Mouse (Mus musculus): ENCODE results near the gene Eif2ak4.

Eif2ak4 gene

GRCm38 (mm10) chr2:118391201-118391600 lies 2.8 kb downstream of the Eif2ak4 start:
- CTCF ChIA-PET = interaction anchor here in 1 of 4 experiments (0.5 kb wide), 1 partner anchor 313 kb away, joined by 4 read pairs; no protein-coding TSS in a partner anchor
- POLR2A ChIA-PET = no interaction called here

- ChIA-PET POLR2A (interaction anchor here in 2 of 4 experiments (0.6 to 3.0 kb wide), 4 partner anchors 10 to 606 kb away, joined by 3 to 17 read pairs (median 6); partner anchors contain the start of gene Eif2ak4 (in 2 of the 2)), CTCF (no interaction called here)
Measured at GRCm38 (mm10) chr2:118399751-118400150, 11.3 kb downstream of the Eif2ak4 start.

GRCm38 (mm10) chr2:118401834-118402727 lies 13.7 kb downstream of the Eif2ak4 start:
- ChIA-PET POLR2A (interaction anchor here in 2 of 4 experiments (1.0 to 1.9 kb wide), 2 partner anchors 14 kb away, joined by 3 to 10 read pairs; partner anchors contain the start of gene Eif2ak4 (in 2 of the 2)), CTCF (no interaction called here)

GRCm38 (mm10) chr2:118404336-118404735 lies 15.9 kb downstream of the Eif2ak4 start:
- ChIA-PET CTCF (no interaction called here), POLR2A (no interaction called here)

- ChIA-PET CTCF (interaction anchor here in 1 of 4 experiments (1.4 kb wide), 1 partner anchor 25 kb away, joined by 3 read pairs; no protein-coding TSS in a partner anchor), POLR2A (interaction anchor here in 1 of 4 experiments (0.9 kb wide), 2 partner anchors 12 to 17 kb away, joined by 3 read pairs; partner anchors contain the start of gene Eif2ak4)
Measured at GRCm38 (mm10) chr2:118405568-118405967, 17.1 kb downstream of the Eif2ak4 start.

- ChIA-PET POLR2A (no interaction called here), CTCF (interaction anchor here in 1 of 4 experiments (1.4 kb wide), 1 partner anchor 24 kb away, joined by 3 read pairs; no protein-coding TSS in a partner anchor)
Measured at GRCm38 (mm10) chr2:118406811-118407210, 18.4 kb downstream of the Eif2ak4 start.

- POLR2A ChIA-PET = no interaction called here
- CTCF ChIA-PET = no interaction called here
Measured at GRCm38 (mm10) chr2:118408336-118408895, 20.0 kb downstream of the Eif2ak4 start.

- POLR2A ChIA-PET = interaction anchor here in 1 of 4 experiments (0.5 to 1.1 kb wide), 4 partner anchors 13 to 27 kb away, joined by 3 to 6 read pairs (median 3); no protein-coding TSS in a partner anchor
- CTCF ChIA-PET = interaction anchor here in 1 of 4 experiments (0.6 kb wide), 1 partner anchor 46 kb away, joined by 3 read pairs; no protein-coding TSS in a partner anchor
Measured at GRCm38 (mm10) chr2:118412821-118413220, 24.4 kb downstream of the Eif2ak4 start.

GRCm38 (mm10) chr2:118415601-118416355 lies 27.4 kb downstream of the Eif2ak4 start:
- ChIA-PET POLR2A (interaction anchor here in 1 of 4 experiments (0.7 to 1.8 kb wide), 2 partner anchors 11 to 27 kb away, joined by 3 to 4 read pairs; partner anchors contain the start of gene Eif2ak4), CTCF (interaction anchor here in 1 of 4 experiments (0.6 kb wide), 1 partner anchor 71 kb away, joined by 7 read pairs; no protein-coding TSS in a partner anchor)

- ChIA-PET POLR2A (interaction anchor here in 1 of 4 experiments (0.6 to 1.6 kb wide), 2 partner anchors 10 to 182 kb away, joined by 3 to 4 read pairs; no protein-coding TSS in a partner anchor), CTCF (interaction anchor here in 1 of 4 experiments (0.5 kb wide), 1 partner anchor 39 kb away, joined by 3 read pairs; no protein-coding TSS in a partner anchor)
Measured at GRCm38 (mm10) chr2:118418076-118418475, 29.7 kb downstream of the Eif2ak4 start.

- ChIA-PET POLR2A (interaction anchor here in 2 of 4 experiments (0.7 to 1.7 kb wide), 3 partner anchors 9 to 34 kb away, joined by 3 to 4 read pairs (median 3); partner anchors contain the start of gene Eif2ak4 (in 1 of the 2)), CTCF (interaction anchor here in 1 of 4 experiments (0.8 to 1.7 kb wide), 2 partner anchors 9 to 65 kb away, joined by 3 to 5 read pairs; no protein-coding TSS in a partner anchor)
Measured at GRCm38 (mm10) chr2:118421951-118422350, 33.5 kb downstream of the Eif2ak4 start.

- POLR2A ChIA-PET = interaction anchor here in 2 of 4 experiments (0.7 to 1.7 kb wide), 3 partner anchors 9 to 34 kb away, joined by 3 to 4 read pairs (median 3); partner anchors contain the start of gene Eif2ak4 (in 1 of the 2)
- CTCF ChIA-PET = interaction anchor here in 1 of 4 experiments (0.8 to 1.7 kb wide), 2 partner anchors 8 to 65 kb away, joined by 3 to 5 read pairs; no protein-coding TSS in a partner anchor
Measured at GRCm38 (mm10) chr2:118422385-118422784, 34.0 kb downstream of the Eif2ak4 start.

GRCm38 (mm10) chr2:118428296-118428695 lies 39.9 kb downstream of the Eif2ak4 start:
- ChIA-PET CTCF (interaction anchor here in 1 of 4 experiments (1.2 kb wide), 1 partner anchor 314 kb away, joined by 3 read pairs; no protein-coding TSS in a partner anchor), POLR2A (interaction anchor here in 3 of 4 experiments (0.6 to 2.4 kb wide), 4 partner anchors 10 to 584 kb away, joined by 3 to 8 read pairs (median 4); no protein-coding TSS in a partner anchor)

- CTCF ChIA-PET = interaction anchor here in 3 of 4 experiments (0.7 to 0.8 kb wide), 3 partner anchors 43 to 568 kb away, joined by 3 to 4 read pairs (median 3); no protein-coding TSS in a partner anchor
- POLR2A ChIA-PET = interaction anchor here in 1 of 4 experiments (2.4 kb wide), 1 partner anchor 11 kb away, joined by 8 read pairs; no protein-coding TSS in a partner anchor
Measured at GRCm38 (mm10) chr2:118429297-118429696, 40.9 kb downstream of the Eif2ak4 start.

GRCm38 (mm10) chr2:118430630-118431029 lies 42.2 kb downstream of the Eif2ak4 start:
- POLR2A ChIA-PET = interaction anchor here in 3 of 4 experiments (1.1 to 1.6 kb wide), 6 partner anchors 9 to 59 kb away, joined by 3 to 5 read pairs (median 3); partner anchors contain the start of gene Eif2ak4 (in 2 of the 3)
- CTCF ChIA-PET = interaction anchor here (0.5 to 2.4 kb wide), 22 partner anchors 9 to 727 kb away, joined by 3 to 7 read pairs (median 4); partner anchors contain the start of genes Eif2ak4 (in 3 of the 4) and Rmdn3 (in 1 of the 4)

- CTCF ChIA-PET = interaction anchor here in 2 of 4 experiments (0.9 to 2.4 kb wide), 5 partner anchors 31 to 169 kb away, joined by 3 to 7 read pairs (median 5); partner anchors contain the start of gene Eif2ak4 (in 1 of the 2)
- POLR2A ChIA-PET = interaction anchor here in 2 of 4 experiments (1.1 to 1.6 kb wide), 3 partner anchors 8 to 59 kb away, joined by 3 to 4 read pairs (median 3); no protein-coding TSS in a partner anchor
Measured at GRCm38 (mm10) chr2:118431589-118431988, 43.2 kb downstream of the Eif2ak4 start.

GRCm38 (mm10) chr2:118442172-118442571 lies 53.8 kb downstream of the Eif2ak4 start:
- POLR2A ChIA-PET = no interaction called here
- CTCF ChIA-PET = interaction anchor here in 1 of 4 experiments (0.6 kb wide), 1 partner anchor 447 kb away, joined by 3 read pairs; no protein-coding TSS in a partner anchor

Measured in embryonic stem cell, embryonic (primary cell).